Mouse (Mus musculus): ENCODE results near the gene Papola.

- TF ChIP-seq CTCF (IDR thresholded peaks at IDR 0.05; ENCODE audit: extremely low read depth, insufficient read depth, insufficient read length, insufficient replicate concordance) (no peak), POLR2A (IDR thresholded peaks at IDR 0.05; ENCODE audit: low read depth, low read length) (no peak)
Observed at GRCm38 (mm10) chr12:105761171-105761570, 23.3 kb upstream of the Papola start.
